Mouse (Mus musculus) megakaryocyte progenitor cell, adult 5-6 weeks (primary cell): ENCODE data around the gene Pde6h. TPM values are rescaled to one million over a fixed set of nuclear protein-coding genes. Genes with fewer than 3 reads are reported as not detected.

Experiments used
- ATAC-seq: replicated peaks from 2 replicates; pipeline ENCODE4 v1.8.0; 2016; ENCODE audit warnings: mild to moderate bottlenecking, moderate TSS enrichment, inconsistent platforms; ENCODE audit not compliant: poor library complexity
- total RNA-seq, 2 experiments: library from RNA; stranded (forward) in 1 of 2; stranded (reverse) in 1 of 2; fragments of 157-497, 149-512 nt in 1 of 2; fragments of 200-1000 nt in 1 of 2; gene quantifications; 2 replicates each; pipeline versions ENCODE4 v1.2.3 to v1.2.4; 2015 to 2017

Gene Pde6h
- total RNA-seq, 2 experiments from 2014 or later, result 0.05 to 0.08 TPM

- peak; percentile 45 for ATAC-seq
Observed at GRCm38 (mm10) chr6:136939326-136940187, 15.9 kb downstream of the Pde6h start.

- 0 out of 2 replicates have a peak, but pooled peaks have one; percentile 1 for ATAC-seq
Observed at GRCm38 (mm10) chr6:136940188-136940960, 16.7 kb downstream of the Pde6h start.

GRCm38 (mm10) chr6:136941051-136942021, 17.7 kb downstream of the Pde6h start, which contains the start of gene Arhgdib:
Gene Arhgdib (minus strand): TSS chr6:136941899.
- peak; percentile 32 for ATAC-seq

GRCm38 (mm10) chr6:136942280-136942679, 18.6 kb downstream of the Pde6h start:
- ATAC-seq, result no peak

- ATAC-seq, result no peak
Observed at GRCm38 (mm10) chr6:136943392-136943791, 19.8 kb downstream of the Pde6h start.

- 0 out of 2 replicates have a peak, but pooled peaks have one; percentile 2 for ATAC-seq
Observed at GRCm38 (mm10) chr6:136944511-136944910, 20.9 kb downstream of the Pde6h start.

GRCm38 (mm10) chr6:136946241-136946640, 22.6 kb downstream of the Pde6h start:
- ATAC-seq, result peak; percentile 73

GRCm38 (mm10) chr6:136946943-136947342, 23.3 kb downstream of the Pde6h start:
- ATAC-seq, result no peak

- no peak for ATAC-seq
Observed at GRCm38 (mm10) chr6:136947716-136948115, 24.1 kb downstream of the Pde6h start.

- no peak for ATAC-seq
Observed at GRCm38 (mm10) chr6:136950171-136950570, 26.5 kb downstream of the Pde6h start.

GRCm38 (mm10) chr6:136952930-136953329, 29.3 kb downstream of the Pde6h start:
- no peak for ATAC-seq

- ATAC-seq, result 0 out of 2 replicates have a peak, but pooled peaks have one; percentile 12
Observed at GRCm38 (mm10) chr6:136954192-136954591, 30.6 kb downstream of the Pde6h start.

GRCm38 (mm10) chr6:136954715-136955114, 31.1 kb downstream of the Pde6h start:
- no peak for ATAC-seq

GRCm38 (mm10) chr6:136955240-136955639, 31.6 kb downstream of the Pde6h start:
- ATAC-seq, result peak; percentile 44

- peak; percentile 55 for ATAC-seq
Observed at GRCm38 (mm10) chr6:136957062-136957461, 33.4 kb downstream of the Pde6h start.

- ATAC-seq, result no peak
Observed at GRCm38 (mm10) chr6:136959131-136959530, 35.5 kb downstream of the Pde6h start.

- ATAC-seq, result no peak
Observed at GRCm38 (mm10) chr6:136962957-136963356, 39.3 kb downstream of the Pde6h start.

GRCm38 (mm10) chr6:136964609-136965510, 41.2 kb downstream of the Pde6h start:
- ATAC-seq, result peak; percentile 68

- no peak for ATAC-seq
Observed at GRCm38 (mm10) chr6:136965912-136966311, 42.3 kb downstream of the Pde6h start.
